Mouse (Mus musculus) G1E (cell line): ENCODE measurements at regions not wholly inside any gene's neighbourhood (a gene's known extent, or its start where the extent isn't known, plus 50 kb on each side); places are given as distances from the start of the nearest gene placed in this dataset.

Source experiments
- ATAC-seq: 2 replicates; pipeline ENCODE4 v1.8.0; 2016; ENCODE audit warnings: mild to moderate bottlenecking; ENCODE audit not compliant: insufficient number of reproducible peaks, poor library complexity, low FRiP score, severe bottlenecking; ENCODE audit errors: extremely low read depth
- DNase-seq: peaks from one replicate; pipeline ENCODE4 v3.0.0; 2012; ENCODE audit warnings: low spot score
- H3K27me3 ChIP-seq: 2 replicates; pipeline ENCODE4 v1.6.1; 2012; ENCODE audit warnings: mild to moderate bottlenecking, low read length, inconsistent platforms; ENCODE audit not compliant: insufficient read depth
- H3K36me3 ChIP-seq: replicated peaks from 2 replicates; pipeline ENCODE3; 2012; ENCODE audit warnings: mild to moderate bottlenecking, inconsistent platforms
- H3K4me1 ChIP-seq: 2 replicates; pipeline ENCODE4 v1.6.1; 2012; ENCODE audit warnings: low read depth, low read length, inconsistent platforms, mixed read lengths; ENCODE audit not compliant: insufficient read depth
- H3K4me3 ChIP-seq: 2 replicates; pipeline ENCODE4 v1.5.1; 2012; ENCODE audit warnings: low read depth, mild to moderate bottlenecking, inconsistent platforms, low read length, moderate library complexity, mixed read lengths
- H3K9me3 ChIP-seq: replicated peaks from 2 replicates; pipeline ENCODE4 v1.6.1; 2012; ENCODE audit warnings: inconsistent platforms
- CTCF ChIP-seq: IDR thresholded peaks from 2 replicates; pipeline ENCODE4 v1.5.1; 2012; ENCODE audit warnings: low read depth, low read length, inconsistent platforms, mixed read lengths
- GATA1 ChIP-seq: IDR thresholded peaks from 2 replicates; pipeline ENCODE4 v1.6.1; 2012; ENCODE audit warnings: borderline replicate concordance, low read length, inconsistent platforms, mixed read lengths
- GATA2 ChIP-seq: IDR thresholded peaks from 2 replicates; pipeline ENCODE4 v1.6.1; 2012; ENCODE audit warnings: low read depth, low read length, inconsistent platforms, borderline replicate concordance
- POLR2AphosphoS5 ChIP-seq: IDR thresholded peaks from 2 replicates; pipeline ENCODE4 v1.6.1; 2012; ENCODE audit warnings: low read depth, low read length, inconsistent platforms; ENCODE audit not compliant: insufficient replicate concordance
- TAL1 ChIP-seq: conservative IDR thresholded peaks from 2 replicates; pipeline ENCODE4 v1.6.1; 2012; ENCODE audit warnings: low read depth, low read length, inconsistent platforms, mixed read lengths

- no peak for DNase-seq
- Histone ChIP-seq H3K27me3 (no peaks in the 10 kb centered on the region), H3K4me3 (no peak overlapping the region), H3K4me1 (no peaks in the 10 kb centered on the region), H3K9me3 (peaks cover 15% of the 10 kb centered on the region), H3K36me3 (no peaks in the 10 kb centered on the region)
- no peak for TF ChIP-seq CTCF
- TF ChIP-seq POLR2AphosphoS5: no peak
- no peak for TF ChIP-seq GATA1
- TF ChIP-seq GATA2: no peak
- TF ChIP-seq TAL1: no peak
- ATAC-seq: no peak
Measured at GRCm38 (mm10) chr1:166773114-166773513, 91.5 kb upstream of the Fmo9 start.

DNA sequence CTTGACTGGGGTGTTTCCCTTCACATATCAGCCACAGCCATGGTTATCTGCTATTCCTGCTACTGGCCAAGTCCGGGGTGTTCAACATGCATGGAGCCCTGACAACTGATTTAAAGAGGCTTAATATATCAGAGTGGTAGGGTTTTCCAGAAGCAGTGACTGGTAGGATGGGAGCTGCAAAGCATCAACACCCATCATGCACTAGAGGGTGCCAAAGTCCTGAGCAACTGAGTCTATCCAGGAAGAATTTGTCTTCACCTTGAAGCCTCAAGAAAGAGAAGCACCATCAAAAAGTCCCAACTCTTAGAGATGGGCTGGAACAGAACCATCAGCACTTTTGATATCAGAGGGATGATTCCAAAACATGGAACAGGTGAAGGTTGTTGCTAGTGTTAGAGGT lies 100.5 kb upstream of the Fmo9 start:
- no peaks in the 10 kb centered on the region for H3K27me3 ChIP-seq
- no peak for ATAC-seq
- no peaks in the 10 kb centered on the region for H3K36me3 ChIP-seq
- H3K4me1 ChIP-seq: no peaks in the 10 kb centered on the region
- H3K4me3 ChIP-seq: no peak overlapping the region
- peaks cover 11% of the 10 kb centered on the region for H3K9me3 ChIP-seq
- no peak for DNase-seq
- TF ChIP-seq CTCF (no peak), GATA1 (no peak), GATA2 (no peak), POLR2AphosphoS5 (no peak), TAL1 (no peak)

DNA sequence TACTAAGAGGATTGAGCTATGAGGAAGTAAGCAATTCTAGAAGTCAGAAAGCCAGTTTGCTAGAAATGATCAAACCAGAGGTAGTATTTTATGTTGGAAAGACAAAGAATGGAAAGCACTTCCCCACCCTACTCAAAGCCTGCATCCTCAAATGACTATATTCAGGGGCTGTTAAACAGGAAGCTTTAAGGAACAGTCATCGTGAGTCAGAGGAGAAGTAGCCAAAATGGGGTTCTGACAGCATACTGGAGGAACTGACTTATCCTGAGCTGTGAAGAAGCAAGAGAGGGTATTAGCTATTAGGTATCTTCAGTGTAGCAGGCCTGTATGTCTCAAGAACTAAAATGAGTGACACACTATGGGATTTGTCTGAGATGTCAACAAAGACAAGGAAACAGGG lies 106.3 kb upstream of the Fmo9 start:
- H3K36me3 ChIP-seq: no peaks in the 10 kb centered on the region
- H3K4me3 ChIP-seq: no peak overlapping the region
- no peaks in the 10 kb centered on the region for H3K4me1 ChIP-seq
- peaks cover 14% of the 10 kb centered on the region for H3K9me3 ChIP-seq
- no peak for ATAC-seq
- DNase-seq: no peak
- no peaks in the 10 kb centered on the region for H3K27me3 ChIP-seq
- TF ChIP-seq GATA1: no peak
- TF ChIP-seq GATA2: no peak
- no peak for TF ChIP-seq POLR2AphosphoS5
- TF ChIP-seq TAL1: no peak
- no peak for TF ChIP-seq CTCF

DNA sequence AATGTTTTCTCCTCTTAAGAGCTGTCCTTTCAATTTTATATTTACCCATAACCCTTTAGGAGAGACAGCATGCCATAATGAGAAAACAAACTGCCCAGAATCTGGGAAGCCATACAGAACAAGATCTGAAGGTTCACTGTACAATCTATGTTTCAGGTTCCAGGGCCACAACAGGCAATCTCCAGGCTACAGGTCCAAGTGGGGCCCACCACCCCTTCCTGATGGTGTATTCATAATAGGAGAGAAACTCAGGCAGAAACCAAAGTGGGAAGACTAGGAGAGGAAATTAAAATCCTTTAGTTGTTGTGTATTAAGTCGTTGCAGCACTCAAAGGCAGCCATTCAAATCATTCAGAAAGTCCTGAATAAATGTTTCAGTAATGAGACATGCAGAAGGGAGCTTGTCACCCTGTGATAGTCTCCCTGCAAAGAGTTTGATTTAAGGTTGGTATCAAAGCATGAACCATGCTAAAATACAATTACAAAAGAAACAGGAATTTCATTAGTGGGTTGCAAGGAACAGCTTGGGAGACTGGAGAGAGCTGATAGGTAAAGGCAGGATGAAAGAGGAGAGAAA lies 107.3 kb upstream of the Fmo9 start:
- ATAC-seq: no peak
- H3K27me3 ChIP-seq: no peaks in the 10 kb centered on the region
- no peak for DNase-seq
- peaks cover 17% of the 10 kb centered on the region for H3K9me3 ChIP-seq
- H3K36me3 ChIP-seq: no peaks in the 10 kb centered on the region
- no peaks in the 10 kb centered on the region for H3K4me1 ChIP-seq
- TF ChIP-seq TAL1 (no peak), POLR2AphosphoS5 (no peak), GATA2 (no peak), CTCF (no peak), GATA1 (no peak)
- no peak overlapping the region for H3K4me3 ChIP-seq

GRCm38 (mm10) chr1:166793052-166793716 lies 111.5 kb upstream of the Fmo9 start:
- no peak overlapping the region for H3K4me3 ChIP-seq
- DNase-seq: no peak
- no peak for TF ChIP-seq CTCF
- TF ChIP-seq GATA1: no peak
- no peak for TF ChIP-seq TAL1
- TF ChIP-seq GATA2: no peak
- TF ChIP-seq POLR2AphosphoS5: no peak
- ATAC-seq: no peak
- no peaks in the 10 kb centered on the region for H3K36me3 ChIP-seq
- no peaks in the 10 kb centered on the region for H3K4me1 ChIP-seq
- H3K27me3 ChIP-seq: no peaks in the 10 kb centered on the region
- H3K9me3 ChIP-seq: peaks cover 27% of the 10 kb centered on the region

DNA sequence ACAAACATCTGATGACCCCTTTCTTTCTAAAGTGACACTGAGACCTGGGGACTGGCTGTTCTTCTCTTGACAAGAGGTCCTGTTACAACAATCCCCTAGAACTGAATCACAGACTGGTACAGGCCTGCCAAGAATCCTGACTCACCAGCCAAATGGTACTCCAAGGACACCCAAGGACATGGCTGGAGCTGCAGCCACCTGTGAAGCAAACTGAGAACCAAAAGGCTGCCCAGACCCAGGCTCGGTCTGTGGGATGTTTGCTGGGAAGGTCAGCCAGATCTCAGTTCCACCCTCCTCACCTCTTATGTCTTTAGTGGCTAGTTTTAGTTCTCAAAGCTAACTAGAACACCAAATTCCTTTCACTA lies 112.1 kb upstream of the Fmo9 start:
- Histone ChIP-seq H3K36me3 (no peaks in the 10 kb centered on the region), H3K4me1 (no peaks in the 10 kb centered on the region)

More for the DNA sequence above, 112.1 kb upstream of the Fmo9 start:
- DNase-seq (no peak), ATAC-seq (no peak)
- no peak for TF ChIP-seq GATA2
- TF ChIP-seq GATA1: no peak
- no peak for TF ChIP-seq POLR2AphosphoS5
- TF ChIP-seq CTCF: no peak
- TF ChIP-seq TAL1: no peak
- H3K9me3 ChIP-seq: peaks cover 30% of the 10 kb centered on the region
- H3K27me3 ChIP-seq: no peaks in the 10 kb centered on the region
- H3K4me3 ChIP-seq: no peak overlapping the region
